Mouse (Mus musculus) kidney, postnatal 0 days (tissue): ENCODE measurements around the gene Stox1. TPM values are rescaled to one million over a fixed set of nuclear protein-coding genes. Genes with fewer than 3 reads are reported as not detected.

Source experiments
- ATAC-seq: fragments of 200-750 bp; cut with Nextera tagmentation; replicated peaks from 2 replicates; pipeline ENCODE4 v1.8.0; 2017; ENCODE audit warnings: low read depth, moderate number of reproducible peaks, moderate TSS enrichment, moderate library complexity; ENCODE audit not compliant: low FRiP score
- DNase-seq: peaks from one replicate; pipeline ENCODE4 v3.0.0-alpha.2; 2016; ENCODE audit warnings: low spot score
- H3K27ac ChIP-seq: fragments of 300-500 bp; sonication (generic); 2 replicates; pipeline ENCODE4 v1.5.1; 2014; ENCODE audit warnings: mild to moderate bottlenecking
- H3K27me3 ChIP-seq: fragments of 300-500 bp; sonication (generic); 2 replicates; pipeline ENCODE4 v1.6.1; 2014; ENCODE audit warnings: low read length, mixed read lengths; ENCODE audit not compliant: insufficient read depth
- H3K36me3 ChIP-seq: fragments of 300-500 bp; sonication (generic); 2 replicates; pipeline ENCODE4 v1.6.1; 2014; ENCODE audit warnings: low read length, mixed read lengths; ENCODE audit not compliant: insufficient read depth
- H3K4me1 ChIP-seq: fragments of 300-500 bp; sonication (generic); replicated peaks from 2 replicates; pipeline ENCODE4 v1.6.1; 2014; ENCODE audit warnings: antibody characterized with exemption, low read length, mixed read lengths; ENCODE audit not compliant: insufficient read depth
- H3K4me2 ChIP-seq: fragments of 300-500 bp; sonication (generic); 2 replicates; pipeline ENCODE4 v1.6.1; 2014; ENCODE audit warnings: mild to moderate bottlenecking, low read length, moderate library complexity, mixed read lengths
- H3K4me3 ChIP-seq: fragments of 300-500 bp; sonication (generic); replicated peaks from 2 replicates; pipeline ENCODE4 v1.5.1; 2014; ENCODE audit warnings: low read depth, low read length
- H3K9ac ChIP-seq: fragments of 300-500 bp; sonication (generic); 2 replicates; pipeline ENCODE4 v1.6.1; 2014; ENCODE audit warnings: low read depth, low read length
- H3K9me3 ChIP-seq: fragments of 300-500 bp; sonication (generic); replicated peaks from 2 replicates; pipeline ENCODE4 v1.6.1; 2016; ENCODE audit warnings: low read length, inconsistent platforms, mixed read lengths
- CTCF ChIP-seq: IDR thresholded peaks from 2 replicates; pipeline ENCODE4 v1.5.1; 2016; ENCODE audit warnings: antibody characterized with exemption, low read depth, mild to moderate bottlenecking, moderate library complexity
- WGBS: fragments of 180-500 bp; shearing (Covaris S2); extraction: QIAGEN DNeasy Blood & Tissue Kit; methylation state at CpG from one replicate; pipeline ENCODE4 v1.1.7; 2014; 5-methylcytosine and 5-hydroxymethylcytosine counted together
- polyA plus RNA-seq: library from polyadenylated mRNA; unstranded; fragments of >200 nt; fragmentation: Nextera tagmentation; extraction: Ambion mirVana; gene quantifications from 2 replicates; pipeline ENCODE4 v1.2.1, GENCODE M21; 2015

Stox1 gene
- polyA plus RNA-seq, 1 experiment from 2014 or later, result 1.7 TPM

DNA sequence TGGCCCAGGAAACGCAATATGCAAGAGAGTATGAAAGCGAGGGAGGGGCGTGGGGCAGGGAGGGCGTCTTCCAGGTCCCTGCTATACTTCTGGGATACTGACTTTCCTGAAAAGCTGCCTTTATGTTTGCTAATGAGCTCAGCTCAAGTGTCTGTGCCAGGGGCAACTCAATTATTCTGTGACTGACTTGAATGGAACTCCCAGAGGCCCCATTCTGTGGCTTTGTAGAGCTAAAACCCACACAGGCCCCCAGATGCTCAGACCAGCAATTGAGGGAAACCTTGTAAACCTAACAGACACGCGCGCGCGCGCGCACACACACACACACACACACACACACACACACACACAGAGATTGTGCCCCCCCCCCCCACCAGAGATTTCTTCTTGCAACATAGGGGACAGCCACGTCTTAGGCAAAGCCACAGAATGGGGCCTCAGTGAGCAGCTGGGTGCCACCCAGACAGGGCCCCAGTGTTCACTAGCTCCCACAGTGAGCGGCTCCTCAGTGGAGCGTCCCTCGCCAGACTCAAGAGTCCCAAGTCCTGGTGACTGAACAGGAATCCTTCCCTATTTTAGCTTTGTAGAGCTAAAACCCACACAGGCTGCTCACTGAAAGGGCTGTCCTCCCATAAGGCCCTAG is 38.8 kb downstream of the Stox1 start:
- DNase-seq (no peak), ATAC-seq (no peak)
- no peak overlapping the region for H3K9ac ChIP-seq
- no peaks in the 10 kb centered on the region for H3K9me3 ChIP-seq
- no peaks in the 10 kb centered on the region for H3K27me3 ChIP-seq
- H3K4me2 ChIP-seq, result no peak overlapping the region
- TF ChIP-seq CTCF, result no peak
- 86% methylated on average over 15 of the region's 15 CpGs for WGBS
- H3K27ac ChIP-seq, result no peak overlapping the region
- no peaks in the 10 kb centered on the region for H3K36me3 ChIP-seq
- H3K4me1 ChIP-seq, result no peaks in the 10 kb centered on the region
- no peak overlapping the region for H3K4me3 ChIP-seq

DNA sequence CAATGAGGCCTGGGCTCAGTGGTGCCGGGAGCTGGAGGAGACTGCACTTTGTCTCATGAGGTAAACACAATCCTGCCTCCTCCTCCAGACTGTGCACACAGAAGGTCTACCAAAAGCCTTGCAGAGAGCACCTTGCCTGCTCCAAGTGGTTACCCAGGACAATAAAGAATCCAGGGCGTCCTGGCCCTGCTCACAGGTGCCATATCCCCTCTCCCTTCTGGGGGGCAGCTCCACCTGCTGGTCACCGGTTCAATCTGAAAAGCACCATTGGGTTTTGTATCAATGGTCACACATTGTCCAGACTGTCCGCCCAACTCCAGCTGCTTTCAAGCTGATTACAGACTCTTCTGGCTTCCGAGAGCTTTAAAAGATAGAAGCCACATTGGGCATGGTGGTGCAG is 42.9 kb downstream of the Stox1 start:
- H3K4me1 ChIP-seq, result no peaks in the 10 kb centered on the region
- peak; percentile 34 for DNase-seq
- WGBS, result 51% methylated on average over 5 of the region's 5 CpGs
- H3K4me2 ChIP-seq, result no peak overlapping the region
- H3K27ac ChIP-seq, result no peak overlapping the region
- H3K27me3 ChIP-seq, result no peaks in the 10 kb centered on the region
- H3K36me3 ChIP-seq, result no peaks in the 10 kb centered on the region
- no peaks in the 10 kb centered on the region for H3K9me3 ChIP-seq
- ATAC-seq, result no peak
- H3K9ac ChIP-seq, result no peak overlapping the region
- H3K4me3 ChIP-seq, result no peak overlapping the region
- peak; percentile 78 for TF ChIP-seq CTCF

GRCm38 (mm10) chr10:62679833-62680232 is 46.1 kb downstream of the Stox1 start:
- Histone ChIP-seq H3K27me3 (no peaks in the 10 kb centered on the region), H3K9ac (no peak overlapping the region), H3K4me1 (no peaks in the 10 kb centered on the region), H3K4me3 (no peak overlapping the region), H3K4me2 (no peak overlapping the region), H3K36me3 (no peaks in the 10 kb centered on the region), H3K27ac (no peak overlapping the region), H3K9me3 (no peaks in the 10 kb centered on the region)
- ATAC-seq (no peak), DNase-seq (no peak)
- 68% methylated on average over 1 of the region's 1 CpGs for WGBS
- TF ChIP-seq CTCF, result peak; percentile 53

DNA sequence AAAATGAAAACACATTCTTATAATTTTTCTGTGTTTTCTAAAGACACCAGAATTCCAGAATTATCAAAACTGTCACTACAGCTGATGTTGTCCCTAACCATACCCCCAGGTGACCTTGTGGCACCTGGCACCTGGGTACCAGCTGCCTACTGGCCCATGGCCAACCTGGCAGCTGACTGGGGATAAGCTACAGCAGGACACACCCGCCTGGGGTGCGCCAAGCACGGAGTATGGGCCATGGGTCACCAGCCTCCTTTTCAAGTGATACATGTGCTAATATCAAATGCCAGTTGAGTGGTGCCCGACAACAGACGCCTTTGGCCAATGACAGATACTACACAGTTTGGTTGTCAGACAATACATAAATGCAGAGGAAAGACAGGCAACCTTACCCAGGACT is 48.6 kb downstream of the Stox1 start:
- H3K9me3 ChIP-seq, result no peaks in the 10 kb centered on the region

DNA sequence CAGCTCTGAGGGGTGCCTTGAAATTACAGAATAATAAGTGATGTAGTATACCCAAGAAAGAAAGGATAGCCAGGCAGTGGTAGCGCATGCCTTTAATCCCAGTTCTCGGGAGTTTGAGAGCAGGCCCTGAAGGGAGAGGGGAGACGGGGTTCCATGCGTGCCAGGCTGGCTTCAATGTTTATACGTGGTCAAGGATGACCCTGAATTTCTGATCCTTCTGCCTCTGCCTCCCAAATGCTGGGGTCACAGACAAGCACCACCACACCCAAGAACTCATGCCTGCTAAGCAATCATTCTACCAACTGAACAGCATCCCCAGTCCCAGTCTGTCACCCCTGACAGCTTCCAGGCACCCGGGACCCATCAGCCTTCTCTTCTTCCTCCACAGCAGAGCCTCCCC is 49.7 kb downstream of the Stox1 start:
- no peak overlapping the region for H3K27ac ChIP-seq
- H3K27me3 ChIP-seq, result no peaks in the 10 kb centered on the region
- H3K4me1 ChIP-seq, result no peaks in the 10 kb centered on the region
- H3K36me3 ChIP-seq, result no peaks in the 10 kb centered on the region
- H3K9ac ChIP-seq, result no peak overlapping the region
- ATAC-seq (no peak), DNase-seq (no peak)
- H3K4me3 ChIP-seq, result no peak overlapping the region
- no peak for TF ChIP-seq CTCF
- H3K4me2 ChIP-seq, result no peak overlapping the region
- WGBS, result 90% methylated on average over 6 of the region's 6 CpGs
- no peaks in the 10 kb centered on the region for H3K9me3 ChIP-seq

More for the DNA sequence above, 48.6 kb downstream of the Stox1 start:
- Histone ChIP-seq H3K4me1 (no peaks in the 10 kb centered on the region), H3K36me3 (no peaks in the 10 kb centered on the region), H3K4me3 (no peak overlapping the region), H3K27ac (no peak overlapping the region), H3K9ac (no peak overlapping the region), H3K4me2 (no peak overlapping the region), H3K27me3 (no peaks in the 10 kb centered on the region)
- no peak for ATAC-seq
- WGBS, result 69% methylated on average over 5 of the region's 5 CpGs
- DNase-seq, result no peak
- no peak for TF ChIP-seq CTCF

- H3K9me3 ChIP-seq, result no peaks in the 10 kb centered on the region
- no peak overlapping the region for H3K27ac ChIP-seq
- H3K4me2 ChIP-seq, result no peak overlapping the region
These were observed 53.6 kb downstream of the Stox1 start for GRCm38 (mm10) chr10:62672359-62672758.

GRCm38 (mm10) chr10:62669245-62669644 is 56.7 kb downstream of the Stox1 start:
- Histone ChIP-seq H3K4me2 (no peak overlapping the region), H3K9ac (no peak overlapping the region), H3K27me3 (no peaks in the 10 kb centered on the region), H3K36me3 (no peaks in the 10 kb centered on the region), H3K27ac (no peak overlapping the region), H3K4me3 (no peak overlapping the region), H3K4me1 (no peaks in the 10 kb centered on the region), H3K9me3 (no peaks in the 10 kb centered on the region)
- no peak for TF ChIP-seq CTCF
- peak; percentile 50 for DNase-seq
- ATAC-seq, result peak; percentile 63; the same call in 1 of the 2 replicates
- WGBS, result 45% methylated on average over 14 of the region's 14 CpGs

More at GRCm38 (mm10) chr10:62672359-62672758, 53.6 kb downstream of the Stox1 start:
- no peaks in the 10 kb centered on the region for H3K36me3 ChIP-seq
- WGBS, result 94% methylated on average over 2 of the region's 2 CpGs
- ATAC-seq (no peak), DNase-seq (no peak)
- H3K9ac ChIP-seq, result no peak overlapping the region
- H3K4me3 ChIP-seq, result no peak overlapping the region
- no peaks in the 10 kb centered on the region for H3K4me1 ChIP-seq
- TF ChIP-seq CTCF, result peak; percentile 45; the same call in 1 of the 2 replicates
- H3K27me3 ChIP-seq, result no peaks in the 10 kb centered on the region
